Mouse (Mus musculus) forebrain, embryonic 16.5 days (tissue): ENCODE measurements around the gene Il17a. TPM values are rescaled to one million over a fixed set of nuclear protein-coding genes. Genes with fewer than 3 reads are reported as not detected.

Source experiments
- ATAC-seq: fragments of 200-750 bp; cut with Nextera tagmentation; 2 replicates; pipeline ENCODE4 v1.8.0; 2017; ENCODE audit warnings: mild to moderate bottlenecking, moderate library complexity
- H3K27ac ChIP-seq: fragments of 300-500 bp; sonication (generic); 2 replicates; pipeline ENCODE4 v1.5.1; 2014; ENCODE audit warnings: low read length, control low read depth
- H3K27me3 ChIP-seq: fragments of 300-500 bp; sonication (generic); replicated peaks from 2 replicates; pipeline ENCODE4 v1.6.1; 2014; ENCODE audit warnings: low read length; ENCODE audit not compliant: control insufficient read depth, insufficient read depth
- H3K36me3 ChIP-seq: fragments of 300-500 bp; sonication (generic); 2 replicates; pipeline ENCODE4 v1.6.1; 2014; ENCODE audit not compliant: control insufficient read depth, insufficient read depth
- H3K4me1 ChIP-seq: fragments of 300-500 bp; sonication (generic); replicated peaks from 2 replicates; pipeline ENCODE4 v1.6.1; 2014; ENCODE audit warnings: low read length; ENCODE audit not compliant: control insufficient read depth, insufficient read depth
- H3K4me2 ChIP-seq: fragments of 300-500 bp; sonication (generic); 2 replicates; pipeline ENCODE4 v1.6.1; 2014; ENCODE audit warnings: mild to moderate bottlenecking, low read length, control low read depth
- H3K4me3 ChIP-seq: fragments of 300-500 bp; sonication (generic); replicated peaks from 2 replicates; pipeline ENCODE4 v1.5.1; 2014; ENCODE audit warnings: mild to moderate bottlenecking, low read length, control low read depth
- H3K9ac ChIP-seq: fragments of 300-500 bp; sonication (generic); replicated peaks from 2 replicates; pipeline ENCODE4 v1.6.1; 2014; ENCODE audit warnings: low read depth, low read length, control low read depth
- H3K9me3 ChIP-seq: fragments of 300-500 bp; sonication (generic); 2 replicates; pipeline ENCODE4 v1.6.1; 2016; ENCODE audit warnings: low read length; ENCODE audit not compliant: control insufficient read depth
- WGBS: fragments of 180-500 bp; shearing (Covaris S2); extraction: QIAGEN DNeasy Blood & Tissue Kit; methylation state at CpG from one replicate; pipeline ENCODE4 v1.1.7; 2014; 5-methylcytosine and 5-hydroxymethylcytosine counted together
- polyA plus RNA-seq: library from polyadenylated mRNA; unstranded; fragments of >200 nt; fragmentation: Nextera tagmentation; extraction: Ambion mirVana; gene quantifications from 2 replicates; pipeline ENCODE4 v1.2.1, GENCODE M21; 2015

The Il17a gene
- polyA plus RNA-seq, result not detected in 2 replicates

- Histone ChIP-seq H3K9me3 (no peaks in the 10 kb centered on the region), H3K4me3 (no peak within 1 kb of the TSS), H3K36me3 (no peaks in the 10 kb centered on the region), H3K27me3 (no peaks in the 10 kb centered on the region), H3K4me1 (no peaks in the 10 kb centered on the region), H3K9ac (no peak within 1 kb of the TSS), H3K27ac (no peak within 1 kb of the TSS), H3K4me2 (no peak within 1 kb of the TSS)
- no peak for ATAC-seq
- 89% methylated on average over 10 of the region's 10 CpGs for WGBS
These were observed at the start of gene Il17a for GRCm38 (mm10) chr1:20730903-20731302. Il17a (plus strand) TSS chr1:20730905.

GRCm38 (mm10) chr1:20682849-20683248 is 47.9 kb upstream of the Il17a start:
- Histone ChIP-seq H3K9ac (no peak overlapping the region), H3K4me1 (no peaks in the 10 kb centered on the region), H3K4me3 (no peak overlapping the region), H3K36me3 (no peaks in the 10 kb centered on the region), H3K9me3 (no peaks in the 10 kb centered on the region), H3K27me3 (no peaks in the 10 kb centered on the region), H3K4me2 (no peak overlapping the region), H3K27ac (no peak overlapping the region)
- no peak for ATAC-seq

GRCm38 (mm10) chr1:20683386-20683785 is 47.3 kb upstream of the Il17a start:
- Histone ChIP-seq H3K9ac (no peak overlapping the region), H3K27me3 (no peaks in the 10 kb centered on the region), H3K4me2 (no peak overlapping the region), H3K27ac (no peak overlapping the region), H3K4me3 (no peak overlapping the region), H3K36me3 (no peaks in the 10 kb centered on the region), H3K9me3 (no peaks in the 10 kb centered on the region), H3K4me1 (no peaks in the 10 kb centered on the region)
- WGBS, result 92% methylated on average over 5 of the region's 5 CpGs
- ATAC-seq, result no peak

- no peak overlapping the region for H3K4me3 ChIP-seq
- ATAC-seq, result no peak
These were observed 46.9 kb upstream of the Il17a start for GRCm38 (mm10) chr1:20683853-20684252.

GRCm38 (mm10) chr1:20684403-20684802 is 46.3 kb upstream of the Il17a start:
- ATAC-seq, result no peak
- Histone ChIP-seq H3K9me3 (no peaks in the 10 kb centered on the region), H3K36me3 (no peaks in the 10 kb centered on the region), H3K4me1 (no peaks in the 10 kb centered on the region), H3K27ac (no peak overlapping the region), H3K9ac (no peak overlapping the region), H3K4me2 (no peak overlapping the region), H3K27me3 (no peaks in the 10 kb centered on the region), H3K4me3 (no peak overlapping the region)
- 87% methylated on average over 3 of the region's 3 CpGs for WGBS

More at GRCm38 (mm10) chr1:20683853-20684252, 46.9 kb upstream of the Il17a start:
- no peaks in the 10 kb centered on the region for H3K36me3 ChIP-seq
- no peaks in the 10 kb centered on the region for H3K9me3 ChIP-seq
- H3K27ac ChIP-seq, result no peak overlapping the region
- H3K4me1 ChIP-seq, result no peaks in the 10 kb centered on the region
- H3K4me2 ChIP-seq, result no peak overlapping the region
- WGBS, result 68% methylated on average over 3 of the region's 3 CpGs
- no peaks in the 10 kb centered on the region for H3K27me3 ChIP-seq
- H3K9ac ChIP-seq, result no peak overlapping the region

GRCm38 (mm10) chr1:20685393-20685792 is 45.3 kb upstream of the Il17a start:
- Histone ChIP-seq H3K36me3 (no peaks in the 10 kb centered on the region), H3K4me3 (no peak overlapping the region), H3K27me3 (no peaks in the 10 kb centered on the region), H3K9me3 (no peaks in the 10 kb centered on the region), H3K27ac (no peak overlapping the region), H3K4me1 (no peaks in the 10 kb centered on the region), H3K9ac (no peak overlapping the region), H3K4me2 (no peak overlapping the region)
- no peak for ATAC-seq
- WGBS, result 94% methylated on average over 2 of the region's 2 CpGs

GRCm38 (mm10) chr1:20685907-20686306 is 44.8 kb upstream of the Il17a start:
- Histone ChIP-seq H3K9me3 (no peaks in the 10 kb centered on the region), H3K27ac (no peak overlapping the region), H3K36me3 (no peaks in the 10 kb centered on the region), H3K27me3 (no peaks in the 10 kb centered on the region), H3K4me1 (no peaks in the 10 kb centered on the region), H3K4me3 (no peak overlapping the region), H3K9ac (no peak overlapping the region), H3K4me2 (no peak overlapping the region)
- 94% methylated on average over 4 of the region's 4 CpGs for WGBS
- ATAC-seq, result no peak

GRCm38 (mm10) chr1:20691336-20691735 is 39.4 kb upstream of the Il17a start:
- no peaks in the 10 kb centered on the region for H3K27me3 ChIP-seq
- no peaks in the 10 kb centered on the region for H3K9me3 ChIP-seq
- H3K4me2 ChIP-seq, result no peak overlapping the region
- WGBS, result 91% methylated on average over 8 of the region's 8 CpGs
- no peak overlapping the region for H3K4me3 ChIP-seq
- no peak overlapping the region for H3K27ac ChIP-seq
- H3K9ac ChIP-seq, result no peak overlapping the region
- no peak for ATAC-seq
- H3K4me1 ChIP-seq, result no peaks in the 10 kb centered on the region
- no peaks in the 10 kb centered on the region for H3K36me3 ChIP-seq

GRCm38 (mm10) chr1:20693634-20694313 is 36.9 kb upstream of the Il17a start:
- H3K9me3 ChIP-seq, result no peaks in the 10 kb centered on the region
- H3K36me3 ChIP-seq, result no peaks in the 10 kb centered on the region
- no peak overlapping the region for H3K9ac ChIP-seq
- no peaks in the 10 kb centered on the region for H3K27me3 ChIP-seq
- no peak overlapping the region for H3K4me3 ChIP-seq
- H3K4me2 ChIP-seq, result no peak overlapping the region
- 93% methylated on average over 6 of the region's 6 CpGs for WGBS
- no peak overlapping the region for H3K27ac ChIP-seq
- ATAC-seq, result no peak
- H3K4me1 ChIP-seq, result no peaks in the 10 kb centered on the region

GRCm38 (mm10) chr1:20700011-20700410 is 30.7 kb upstream of the Il17a start:
- ATAC-seq, result peak; percentile 40; the same call in 1 of the 2 replicates
- 73% methylated on average over 3 of the region's 3 CpGs for WGBS

More at GRCm38 (mm10) chr1:20700011-20700410, 30.7 kb upstream of the Il17a start:
- Histone ChIP-seq H3K27ac (no peak overlapping the region), H3K4me1 (no peaks in the 10 kb centered on the region), H3K4me2 (no peak overlapping the region), H3K9me3 (no peaks in the 10 kb centered on the region), H3K9ac (no peak overlapping the region), H3K4me3 (no peak overlapping the region), H3K27me3 (no peaks in the 10 kb centered on the region), H3K36me3 (no peaks in the 10 kb centered on the region)
